Mouse (Mus musculus): ENCODE measurements around the gene Zdhhc14.

DNA sequence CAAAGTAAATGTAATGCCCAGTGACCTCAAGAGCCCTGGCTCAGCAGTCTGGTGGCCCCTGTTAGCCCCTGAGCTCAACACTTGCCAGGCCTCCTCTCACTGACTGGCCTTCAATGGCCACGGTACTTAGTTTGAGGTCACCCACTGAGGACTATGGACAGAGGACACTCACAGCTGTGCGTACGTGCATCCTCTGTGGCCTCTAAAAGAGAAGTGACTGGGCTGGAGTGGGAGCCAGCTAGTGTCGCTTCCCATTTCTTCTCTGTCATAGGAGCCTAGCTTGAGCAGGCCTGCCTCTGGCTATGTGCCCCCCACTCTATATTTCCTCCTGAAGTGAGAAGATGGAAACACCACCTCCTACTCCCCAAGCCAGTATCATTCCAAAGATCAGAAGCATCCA, 273.4 kb downstream of the Zdhhc14 start:
- TF ChIP-seq GATA1 (IDR thresholded peaks at IDR 0.05; ENCODE audit: low read length) (no peak), TAL1 (IDR thresholded peaks at IDR 0.05; ENCODE audit: low read length) (no peak)
